Mouse (Mus musculus) liver, postnatal 0 days (tissue): Measurements from ENCODE around the gene Gja5.

Experiments used
- CTCF ChIP-seq: sonication (generic); IDR thresholded peaks from 2 replicates; pipeline ENCODE4 v1.5.1; 2016; ENCODE audit warnings: antibody characterized with exemption, low read depth
- EP300 ChIP-seq: IDR thresholded peaks from 2 replicates; pipeline ENCODE4 v1.6.1; 2016; ENCODE audit warnings: antibody characterized with exemption, low read depth, mild to moderate bottlenecking

- no peak for TF ChIP-seq CTCF
- TF ChIP-seq EP300: no peak
Observed at GRCm38 (mm10) chr3:96883690-96884089, 20.8 kb upstream of the Gja5 start.
